Mouse (Mus musculus) liver, postnatal 0 days (tissue): ENCODE results near the gene Lrch3.

Source experiments
- CTCF ChIP-seq: sonication (generic); IDR thresholded peaks from 2 replicates; pipeline ENCODE4 v1.5.1; 2016; ENCODE audit warnings: antibody characterized with exemption, low read depth
- EP300 ChIP-seq: IDR thresholded peaks from 2 replicates; pipeline ENCODE4 v1.6.1; 2016; ENCODE audit warnings: antibody characterized with exemption, low read depth, mild to moderate bottlenecking

GRCm38 (mm10) chr16:33006888-33007287 is 93.0 kb downstream of the Lrch3 start:
- TF ChIP-seq CTCF (no peak), EP300 (no peak)
